Mouse (Mus musculus) left cerebral cortex, adult 9 months (tissue): ENCODE data around the gene Baiap2.

ENCODE experiments used
- DNase-seq, 2 experiments: peaks; one replicate each; pipeline ENCODE4 v3.0.0; 2022; ENCODE audit warnings: low spot score in 2 of 2

Gene Baiap2

DNA sequence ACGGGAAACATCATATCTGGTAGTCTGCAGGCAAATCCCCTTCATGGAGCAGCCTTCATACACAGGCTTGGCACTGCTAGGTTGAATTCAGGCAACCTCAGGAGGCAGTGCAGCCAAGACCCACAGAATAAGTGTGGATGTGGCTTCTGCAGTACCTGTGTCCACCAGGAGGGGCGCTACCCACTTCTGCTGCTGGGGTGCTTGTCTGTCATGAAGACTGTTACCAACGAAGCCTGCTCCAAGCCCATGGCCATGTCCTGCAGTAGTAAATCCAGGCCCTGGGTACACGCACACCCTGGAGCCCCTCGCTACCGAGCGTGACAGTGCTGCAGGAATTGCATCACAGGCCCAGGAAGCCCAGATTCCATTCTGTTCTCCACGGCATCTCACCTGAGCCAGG is 22.7 kb upstream of the Baiap2 start:
- DNase-seq: peak in 1 of 2 experiments; percentile 84

DNA sequence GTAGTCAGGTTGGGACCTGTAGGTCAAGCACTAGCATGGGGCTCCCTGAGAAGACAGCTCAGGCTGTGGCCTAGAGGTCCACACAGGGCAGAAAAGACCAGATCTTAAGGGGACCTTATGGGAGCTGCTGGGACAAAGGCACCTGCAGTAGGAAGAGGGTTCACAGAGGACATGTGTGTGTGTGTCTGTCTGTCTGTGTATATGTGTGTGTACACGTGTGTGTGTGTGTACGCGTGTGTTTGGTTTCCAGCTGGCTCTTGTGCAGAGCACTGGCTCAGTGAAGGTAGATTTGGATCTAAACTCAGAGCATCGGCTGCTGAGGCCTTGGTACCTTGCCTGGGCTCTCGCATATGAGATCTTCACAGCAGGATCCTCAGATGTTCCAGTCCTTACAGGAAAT is 21.9 kb upstream of the Baiap2 start:
- no peak for DNase-seq

GRCm38 (mm10) chr11:119925176-119925575 is 17.4 kb upstream of the Baiap2 start:
- no peak for DNase-seq

DNA sequence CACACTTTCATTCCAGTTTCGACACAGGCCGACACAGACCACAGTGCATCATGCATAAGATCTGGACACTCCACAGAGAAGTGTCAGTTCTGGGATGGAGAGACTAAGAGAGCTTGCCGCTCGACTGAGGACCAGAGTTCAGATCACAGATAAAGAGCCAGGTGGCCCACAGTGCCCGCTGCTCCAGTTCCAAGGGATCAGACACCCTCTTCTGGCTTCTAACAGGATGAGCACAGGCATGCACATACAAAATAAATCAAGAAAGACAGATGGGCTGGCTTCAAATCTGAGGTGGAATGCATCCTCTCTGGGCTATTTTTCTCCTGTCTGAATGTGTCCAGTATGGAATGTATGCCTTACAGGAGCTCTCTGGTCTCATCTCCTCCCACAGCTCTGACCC is 15.8 kb upstream of the Baiap2 start:
- no peak for DNase-seq

GRCm38 (mm10) chr11:119928023-119928681 is 14.4 kb upstream of the Baiap2 start:
- peak in 1 of 2 experiments; percentile 70 for DNase-seq

- no peak for DNase-seq
Measured at GRCm38 (mm10) chr11:119929603-119930265, 12.8 kb upstream of the Baiap2 start.

- no peak for DNase-seq
Measured at GRCm38 (mm10) chr11:119931809-119932208, 10.8 kb upstream of the Baiap2 start.

- no peak for DNase-seq
Measured at GRCm38 (mm10) chr11:119933142-119933541, 9.4 kb upstream of the Baiap2 start.

- DNase-seq: no peak
Measured at GRCm38 (mm10) chr11:119933819-119934583, 8.6 kb upstream of the Baiap2 start.

DNA sequence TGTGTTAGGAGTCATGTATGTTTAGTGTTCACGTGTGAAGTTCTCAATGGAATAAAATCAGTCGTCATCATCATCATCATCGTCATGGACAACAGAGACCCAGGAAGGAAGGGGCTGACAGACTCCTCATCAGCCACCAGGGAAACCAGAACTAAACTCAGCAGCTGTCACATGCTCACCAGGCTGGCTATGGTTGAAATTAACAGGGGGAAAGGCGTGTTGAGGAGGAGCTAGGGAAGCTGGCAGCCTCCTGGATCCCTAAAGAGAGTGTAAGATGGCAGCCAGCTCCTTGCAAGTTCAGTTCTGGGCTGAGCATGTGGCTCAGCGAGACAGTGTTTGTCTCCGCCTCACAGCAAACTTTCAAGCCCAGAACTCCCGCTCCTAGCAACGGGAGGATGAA is 7.8 kb upstream of the Baiap2 start:
- no peak for DNase-seq

GRCm38 (mm10) chr11:119935457-119935856 is 7.1 kb upstream of the Baiap2 start:
- peak in 1 of 2 experiments; percentile 76 for DNase-seq

- no peak for DNase-seq
Measured at GRCm38 (mm10) chr11:119936456-119936855, 6.1 kb upstream of the Baiap2 start.

GRCm38 (mm10) chr11:119937216-119937615 is 5.3 kb upstream of the Baiap2 start:
- DNase-seq: peak; percentile 70 to 85

GRCm38 (mm10) chr11:119937772-119938502 is 4.6 kb upstream of the Baiap2 start:
- DNase-seq: peak in 1 of 2 experiments; percentile 72

DNA sequence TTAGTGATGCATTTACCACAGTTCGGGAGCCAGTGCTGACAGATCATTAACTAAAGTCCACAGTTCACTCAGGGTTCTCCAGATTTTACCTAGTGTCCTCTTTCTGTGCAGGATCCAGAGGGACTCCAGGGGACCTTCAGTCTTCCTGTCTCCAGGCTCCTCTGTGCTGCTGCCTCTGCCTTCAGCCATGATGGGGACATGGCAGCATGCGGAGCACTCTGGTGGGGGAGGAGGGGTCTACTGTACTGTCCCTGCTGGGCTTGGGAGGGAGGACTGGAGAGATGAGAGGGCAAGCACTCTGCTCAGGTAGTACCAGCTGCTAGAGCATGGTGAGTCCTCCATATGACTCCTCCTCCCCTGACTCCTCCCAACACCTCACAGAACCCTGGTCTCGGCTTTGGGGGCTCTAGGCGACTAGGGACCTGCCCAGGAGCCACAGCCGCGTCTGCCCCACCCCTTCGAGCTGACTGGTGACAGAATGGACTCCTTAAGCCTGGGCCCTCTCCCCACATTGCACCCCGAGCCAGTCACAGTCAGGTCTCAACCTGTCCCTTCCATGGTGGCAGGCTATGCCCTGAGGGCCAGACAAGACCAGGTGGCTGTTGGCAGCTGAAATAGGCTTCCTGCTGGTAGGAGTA is 3.4 kb upstream of the Baiap2 start:
- no peak for DNase-seq

GRCm38 (mm10) chr11:119939711-119940106 is 2.9 kb upstream of the Baiap2 start:
- no peak for DNase-seq

GRCm38 (mm10) chr11:119940142-119940541 is 2.4 kb upstream of the Baiap2 start:
- peak in 1 of 2 experiments; percentile 53 for DNase-seq

DNA sequence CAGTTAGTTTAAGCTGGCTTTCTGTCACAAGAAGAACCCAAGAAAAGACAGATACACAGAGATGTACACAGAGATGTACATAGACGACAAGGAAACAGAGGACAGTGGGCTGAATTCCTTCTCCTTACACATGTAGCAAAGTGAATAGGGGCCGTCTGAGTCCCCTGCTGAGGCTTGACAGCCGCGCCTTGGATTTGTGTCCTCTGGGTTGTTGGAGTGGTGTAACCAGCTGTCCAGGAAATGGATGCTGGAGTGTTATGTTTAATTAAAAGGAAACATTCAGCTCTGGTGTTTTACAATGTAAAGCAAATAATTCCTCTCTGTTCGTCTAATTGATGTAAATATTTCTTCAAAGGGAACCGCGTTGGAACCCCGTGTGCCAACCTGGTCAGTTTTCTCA is 769 bp upstream of the Baiap2 start:
- DNase-seq: no peak

DNA sequence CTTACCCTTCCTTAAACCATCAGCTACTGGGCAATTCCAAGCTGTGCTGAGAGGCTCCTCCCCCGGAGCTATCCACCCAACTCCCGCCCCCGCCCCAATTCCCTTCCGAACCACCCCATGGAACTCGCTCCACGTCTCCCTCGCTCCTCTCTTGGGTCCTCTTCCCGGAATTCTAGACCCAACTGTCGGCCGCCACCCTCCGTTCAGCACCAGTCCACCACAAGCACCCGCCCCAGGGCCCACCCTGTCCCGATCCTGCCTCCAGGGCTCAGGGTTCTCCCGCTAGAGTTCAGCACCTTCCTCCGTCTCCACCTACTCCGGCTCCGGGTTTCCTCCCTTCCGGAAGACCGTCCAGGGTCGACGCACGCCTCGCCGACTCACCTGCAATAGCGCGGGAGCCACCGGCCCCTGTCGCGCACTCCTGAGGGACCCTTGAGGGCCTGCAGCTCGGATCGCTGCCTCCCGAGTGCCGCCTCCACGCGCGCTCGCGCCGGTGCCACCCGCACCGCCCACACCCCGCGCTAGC is 299 bp upstream of the Baiap2 start:
- DNase-seq: no peak

DNA sequence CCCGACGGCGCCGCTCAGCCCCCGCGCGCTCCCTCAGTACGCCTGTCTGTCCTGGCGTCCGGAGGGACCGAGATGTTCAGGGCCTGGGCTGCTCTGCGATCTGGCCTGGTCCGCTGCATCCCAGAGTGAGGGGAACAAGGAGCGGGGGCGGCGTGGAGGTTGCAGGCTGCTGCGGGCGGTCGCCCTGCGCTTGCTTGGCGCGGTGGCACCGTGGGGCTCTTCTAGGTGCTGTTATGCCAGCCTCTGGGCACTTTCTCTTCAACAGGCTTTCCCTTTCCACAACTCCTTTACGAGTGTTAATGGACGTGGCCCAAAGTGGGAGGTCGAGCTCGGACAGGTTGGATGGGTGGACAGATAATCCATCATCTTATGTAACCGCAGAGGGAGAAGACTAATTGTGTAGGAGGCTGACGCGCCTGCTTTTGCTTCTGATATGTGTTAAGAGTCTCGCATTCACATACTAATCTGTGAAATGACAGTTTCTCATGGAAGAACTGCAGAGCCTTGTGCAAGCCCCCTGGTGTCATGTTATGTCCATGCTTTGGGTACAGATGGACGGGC is 945 bp downstream of the Baiap2 start:
- DNase-seq: no peak

- no peak for DNase-seq
Measured at GRCm38 (mm10) chr11:119945343-119945742, 2.8 kb downstream of the Baiap2 start.
